Mouse (Mus musculus): ENCODE data around the gene Rps19bp1. TPM values are rescaled to one million over a fixed set of nuclear protein-coding genes. Genes with fewer than 3 reads are reported as not detected.

Gene Rps19bp1
- total RNA-seq (2014; rRNA removed) (29.0 and 51.6 TPM in 2 replicates), polyA plus RNA-seq (2015; fragmentation: Nextera tagmentation; extraction: Ambion mirVana) (78.4 and 81.3 TPM in 2 replicates)

DNA sequence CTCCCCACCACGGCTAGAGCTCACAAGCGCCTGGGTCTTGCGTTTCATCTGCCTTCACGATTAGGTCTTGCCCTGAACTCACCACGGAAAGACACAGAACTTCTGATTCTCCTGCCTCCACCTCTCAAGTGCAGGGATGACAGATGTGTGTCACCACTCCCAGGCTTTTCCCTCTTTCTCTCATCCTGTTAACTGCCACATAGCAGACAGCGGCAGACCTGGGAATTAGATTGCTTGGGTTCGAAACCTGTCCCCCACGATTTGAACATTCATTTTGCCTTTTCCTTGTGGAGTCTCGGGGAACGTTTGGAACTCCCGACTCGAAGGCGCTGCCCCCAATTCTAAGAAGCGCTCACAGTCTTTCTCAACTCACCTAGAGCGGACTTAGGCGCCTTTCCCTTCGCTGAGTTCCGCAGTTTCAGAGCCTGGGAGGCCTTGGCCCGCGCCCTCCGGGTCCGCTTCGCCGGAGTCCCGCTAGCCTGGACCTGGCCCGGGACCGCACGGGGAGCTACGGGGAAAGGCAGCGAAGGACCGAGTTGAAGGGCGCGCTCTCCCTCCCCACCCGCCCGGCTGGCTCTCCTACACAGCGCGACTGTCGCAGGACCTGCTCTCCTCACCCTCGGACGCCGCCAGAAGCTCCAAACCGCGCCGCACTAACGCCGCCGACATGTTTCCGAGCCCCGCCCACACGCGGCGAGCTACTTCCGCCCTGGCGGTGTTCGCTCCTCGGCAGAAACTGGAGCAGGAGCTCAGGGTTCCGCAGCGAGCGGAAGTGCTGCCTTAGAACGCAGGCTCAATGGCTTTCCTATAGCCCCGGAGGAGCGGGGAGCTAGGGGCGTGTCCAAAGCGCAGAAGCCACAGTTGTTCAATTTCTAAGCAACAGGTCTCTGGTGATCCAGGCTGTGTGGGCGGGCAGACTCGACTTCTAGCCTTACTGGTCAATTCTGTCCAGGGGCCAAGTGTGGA lies at the start of gene Rps19bp1:
Rps19bp1 (minus strand) TSS at position 706 of the 966 bp plus-strand sequence.
- Histone ChIP-seq H3K27me3 (ENCODE audit: insufficient read depth, low read length) (no peaks in the 10 kb centered on the region), H3K4me2 (ENCODE audit: low read depth, low read length) (peak within 1 kb of the TSS; percentile 86), H3K36me3 (ENCODE audit: insufficient read depth, low read length) (0 out of 2 replicates have a peak, but pooled peaks cover 5% of the 10 kb centered on the region), H3K4me3 (ENCODE audit: low read length) (peak within 1 kb of the TSS; percentile 95), H3K4me1 (ENCODE audit: insufficient read depth, low read length) (peaks cover 7% of the 10 kb centered on the region), H3K9me3 (ENCODE audit: low read length) (no peaks in the 10 kb centered on the region), H3K9ac (replicated peaks; ENCODE audit: low read length) (peak within 1 kb of the TSS; percentile 77), H3K27ac (peak within 1 kb of the TSS; percentile 72)
- WGBS = 1% methylated on average over 65 of the region's 66 CpGs
- no peak for TF ChIP-seq CTCF (IDR thresholded peaks at IDR 0.05; ENCODE audit: low read depth)
- DNase-seq (ENCODE audit: low spot score) (peak; percentile 96), ATAC-seq (peak; percentile 90)

DNA sequence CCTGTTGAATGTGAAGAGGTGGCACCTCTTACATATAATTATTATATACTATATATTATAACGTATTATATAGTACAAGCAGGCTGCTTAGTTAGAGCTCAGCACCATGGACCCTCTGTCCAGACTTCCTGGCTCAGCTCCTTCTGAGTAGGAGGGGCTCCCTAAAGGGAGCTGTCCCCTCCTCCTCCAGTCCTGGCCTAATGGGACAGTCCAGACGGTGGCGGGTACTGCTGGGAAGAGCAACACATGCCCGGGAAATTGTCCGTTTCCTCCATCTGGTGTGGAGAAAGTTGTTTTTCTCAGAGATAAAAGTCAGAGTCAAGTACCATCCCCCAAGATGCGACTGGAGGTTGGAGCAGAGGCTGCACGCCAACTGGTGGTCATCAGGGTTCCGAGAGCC lies 42.0 kb upstream of the Rps19bp1 start:
- Histone ChIP-seq H3K27ac (no peak overlapping the region), H3K4me1 (ENCODE audit: insufficient read depth, low read length) (no peaks in the 10 kb centered on the region), H3K4me2 (ENCODE audit: low read depth, low read length) (no peak overlapping the region), H3K4me3 (ENCODE audit: low read length) (no peak overlapping the region), H3K36me3 (ENCODE audit: insufficient read depth, low read length) (no peaks in the 10 kb centered on the region), H3K9ac (replicated peaks; ENCODE audit: low read length) (no peak overlapping the region), H3K9me3 (ENCODE audit: low read length) (no peaks in the 10 kb centered on the region), H3K27me3 (ENCODE audit: insufficient read depth, low read length) (no peaks in the 10 kb centered on the region)
- TF ChIP-seq CTCF (IDR thresholded peaks at IDR 0.05; ENCODE audit: low read depth) = no peak
- WGBS = 46% methylated on average over 8 of the region's 8 CpGs
- DNase-seq (ENCODE audit: low spot score) (no peak), ATAC-seq (no peak)

DNA sequence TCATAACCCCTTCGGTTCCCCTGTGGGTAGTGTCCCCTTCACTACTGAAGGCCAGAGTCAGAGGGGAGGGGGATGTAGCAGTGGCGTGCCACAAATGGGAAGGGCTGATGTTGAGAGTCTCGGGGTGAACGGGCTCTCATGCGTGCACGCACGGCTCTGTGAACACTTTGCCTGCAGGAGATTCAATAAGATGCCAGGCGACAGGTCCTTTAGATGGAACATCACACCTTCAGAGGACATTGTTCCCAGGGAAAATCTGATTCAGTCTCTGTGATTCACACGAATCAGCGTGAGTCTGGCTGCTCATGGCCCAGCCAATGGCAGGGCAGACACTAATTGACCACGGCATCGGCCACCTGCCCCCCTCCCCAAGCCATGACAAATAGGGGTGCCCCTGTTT lies 40.1 kb upstream of the Rps19bp1 start:
- Histone ChIP-seq H3K4me3 (ENCODE audit: low read length) (no peak overlapping the region), H3K9ac (replicated peaks; ENCODE audit: low read length) (no peak overlapping the region), H3K4me1 (ENCODE audit: insufficient read depth, low read length) (no peaks in the 10 kb centered on the region), H3K9me3 (ENCODE audit: low read length) (no peaks in the 10 kb centered on the region), H3K27me3 (ENCODE audit: insufficient read depth, low read length) (no peaks in the 10 kb centered on the region), H3K36me3 (ENCODE audit: insufficient read depth, low read length) (no peaks in the 10 kb centered on the region), H3K4me2 (ENCODE audit: low read depth, low read length) (no peak overlapping the region), H3K27ac (no peak overlapping the region)
- WGBS = 56% methylated on average over 12 of the region's 12 CpGs
- no peak for TF ChIP-seq CTCF (IDR thresholded peaks at IDR 0.05; ENCODE audit: low read depth)
- no peak for ATAC-seq
- no peak for DNase-seq (ENCODE audit: low spot score)

DNA sequence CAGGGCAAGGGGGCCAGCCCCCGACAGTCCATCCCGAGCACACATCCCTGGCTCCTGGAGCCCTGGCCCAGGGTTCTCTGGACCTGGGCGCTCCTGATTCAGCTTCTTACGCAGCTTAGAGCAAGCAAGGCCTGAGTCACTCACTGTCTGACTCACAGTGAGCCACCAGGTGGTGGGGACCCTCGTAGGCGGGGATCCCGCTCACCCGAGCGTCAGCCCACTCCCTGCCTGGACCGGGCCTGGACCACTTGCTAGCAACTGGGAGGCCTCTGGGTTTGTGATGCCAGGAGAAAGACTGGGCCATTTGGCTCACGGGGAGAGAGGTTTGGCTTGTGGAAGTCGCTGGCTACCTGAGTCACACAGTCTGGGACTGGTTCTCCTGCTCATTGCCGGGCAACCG lies 39.7 kb upstream of the Rps19bp1 start:
- H3K36me3 ChIP-seq (ENCODE audit: insufficient read depth, low read length) = no peaks in the 10 kb centered on the region
- H3K27me3 ChIP-seq (ENCODE audit: insufficient read depth, low read length) = no peaks in the 10 kb centered on the region
- 0 out of 2 replicates have a peak, but pooled peaks have one; percentile 17 for ATAC-seq
- H3K4me3 ChIP-seq (ENCODE audit: low read length) = no peak overlapping the region
- 63% methylated on average over 14 of the region's 14 CpGs for WGBS
- TF ChIP-seq CTCF (IDR thresholded peaks at IDR 0.05; ENCODE audit: low read depth) = no peak
- H3K9me3 ChIP-seq (ENCODE audit: low read length) = no peaks in the 10 kb centered on the region
- H3K4me1 ChIP-seq (ENCODE audit: insufficient read depth, low read length) = no peaks in the 10 kb centered on the region
- H3K4me2 ChIP-seq (ENCODE audit: low read depth, low read length) = no peak overlapping the region
- H3K9ac ChIP-seq (replicated peaks; ENCODE audit: low read length) = no peak overlapping the region
- H3K27ac ChIP-seq = no peak overlapping the region
- no peak for DNase-seq (ENCODE audit: low spot score)

DNA sequence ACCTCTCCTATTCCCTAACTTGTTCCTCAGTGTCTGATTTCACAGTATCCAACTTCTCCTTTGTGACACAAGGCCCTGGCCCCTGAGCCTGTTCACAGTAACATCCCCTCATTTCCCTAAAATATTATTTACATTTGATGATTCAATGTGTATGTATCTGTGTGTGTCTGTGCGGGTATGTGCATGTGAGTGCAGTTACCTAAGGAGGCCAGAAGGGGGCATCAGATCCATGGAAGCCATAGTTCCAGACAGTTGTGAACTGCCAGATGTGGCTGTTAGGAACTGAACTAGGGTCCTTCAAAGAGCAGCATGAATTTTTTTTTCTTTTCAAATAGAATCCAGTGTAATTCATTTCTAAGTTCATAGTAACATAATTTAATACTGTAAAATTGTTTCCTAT lies 33.0 kb upstream of the Rps19bp1 start:
- DNase-seq (ENCODE audit: low spot score) = no peak
- Histone ChIP-seq H3K9me3 (ENCODE audit: low read length) (no peaks in the 10 kb centered on the region), H3K4me2 (ENCODE audit: low read depth, low read length) (no peak overlapping the region), H3K36me3 (ENCODE audit: insufficient read depth, low read length) (no peaks in the 10 kb centered on the region), H3K27ac (no peak overlapping the region), H3K9ac (replicated peaks; ENCODE audit: low read length) (no peak overlapping the region), H3K27me3 (ENCODE audit: insufficient read depth, low read length) (no peaks in the 10 kb centered on the region), H3K4me3 (ENCODE audit: low read length) (no peak overlapping the region), H3K4me1 (ENCODE audit: insufficient read depth, low read length) (no peaks in the 10 kb centered on the region)
- WGBS = 100% methylated on average over 1 of the region's 1 CpGs
- ATAC-seq = no peak
- peak; percentile 43 for TF ChIP-seq CTCF (IDR thresholded peaks at IDR 0.05; ENCODE audit: low read depth)

DNA sequence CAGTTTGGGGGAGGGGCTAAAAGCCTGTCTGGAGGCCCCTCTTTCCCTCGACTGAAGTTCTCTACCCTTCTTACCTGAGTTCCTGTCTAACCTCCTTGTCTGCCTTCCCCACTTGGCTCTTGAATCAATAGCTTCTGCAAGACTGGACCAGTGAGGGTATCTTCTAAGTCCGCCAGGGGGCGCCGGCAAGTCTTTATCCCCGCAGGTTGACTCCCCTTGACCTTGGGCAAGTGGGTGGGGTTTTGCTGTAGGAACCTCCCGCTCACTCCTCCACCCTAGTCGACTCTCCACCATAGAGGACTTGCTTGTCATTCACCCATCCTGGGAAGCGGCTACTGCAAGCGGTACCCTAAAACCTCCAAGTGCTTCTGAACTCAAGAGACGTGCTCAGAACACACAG lies 25.3 kb upstream of the Rps19bp1 start:
- TF ChIP-seq CTCF (IDR thresholded peaks at IDR 0.05; ENCODE audit: low read depth) = peak; percentile 67
- H3K4me2 ChIP-seq (ENCODE audit: low read depth, low read length) = peak overlapping the region; percentile 95
- H3K9ac ChIP-seq (replicated peaks; ENCODE audit: low read length) = no peak overlapping the region
- DNase-seq (ENCODE audit: low spot score) (peak; percentile 66), ATAC-seq (no peak)
- no peak overlapping the region for H3K27ac ChIP-seq
- no peaks in the 10 kb centered on the region for H3K36me3 ChIP-seq (ENCODE audit: insufficient read depth, low read length)
- WGBS = 14% methylated on average over 10 of the region's 10 CpGs
- no peaks in the 10 kb centered on the region for H3K4me1 ChIP-seq (ENCODE audit: insufficient read depth, low read length)
- H3K9me3 ChIP-seq (ENCODE audit: low read length) = no peaks in the 10 kb centered on the region
- H3K4me3 ChIP-seq (ENCODE audit: low read length) = no peak overlapping the region
- H3K27me3 ChIP-seq (ENCODE audit: insufficient read depth, low read length) = no peaks in the 10 kb centered on the region

DNA sequence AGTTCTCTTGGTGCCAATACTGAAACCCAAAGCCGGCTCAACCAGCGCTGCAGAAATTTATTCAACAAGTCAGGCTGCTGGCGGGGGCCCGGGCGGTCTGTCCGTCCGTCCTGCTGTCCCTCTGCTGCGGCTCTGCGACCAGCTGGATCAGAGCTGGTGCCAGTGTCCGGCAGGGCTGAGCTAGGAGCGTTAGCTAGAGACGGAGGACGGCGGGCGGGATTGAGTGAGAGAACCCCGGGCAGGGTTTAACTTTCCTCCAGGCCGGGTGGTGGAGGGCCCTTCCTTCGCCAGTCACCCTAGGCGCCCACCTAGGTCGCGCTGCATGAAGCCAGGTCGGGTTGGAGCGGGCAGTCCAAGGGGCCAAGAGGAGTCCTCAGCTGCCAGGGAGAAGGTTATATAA lies 23.9 kb upstream of the Rps19bp1 start:
- Histone ChIP-seq H3K4me2 (ENCODE audit: low read depth, low read length) (peak overlapping the region; percentile 95), H3K9me3 (ENCODE audit: low read length) (no peaks in the 10 kb centered on the region), H3K4me3 (ENCODE audit: low read length) (peak overlapping the region; percentile 63), H3K4me1 (ENCODE audit: insufficient read depth, low read length) (no peaks in the 10 kb centered on the region), H3K36me3 (ENCODE audit: insufficient read depth, low read length) (no peaks in the 10 kb centered on the region), H3K27me3 (ENCODE audit: insufficient read depth, low read length) (no peaks in the 10 kb centered on the region), H3K27ac (no peak overlapping the region), H3K9ac (replicated peaks; ENCODE audit: low read length) (peak overlapping the region; percentile 58)
- DNase-seq (ENCODE audit: low spot score) (peak; percentile 25), ATAC-seq (no peak)
- 3% methylated on average over 23 of the region's 23 CpGs for WGBS
- no peak for TF ChIP-seq CTCF (IDR thresholded peaks at IDR 0.05; ENCODE audit: low read depth)

Measured in hindbrain, postnatal 0 days (tissue).